Mouse (Mus musculus) C2C12 (cell line): Measurements from ENCODE around the gene Papolg. TPM values are rescaled to one million over a fixed set of nuclear protein-coding genes. Genes with fewer than 3 reads are reported as not detected.

ENCODE experiments used
- H3K27me3 ChIP-seq: one replicate; pipeline ENCODE4 v1.6.1; 2011; ENCODE audit not compliant: control insufficient read depth, insufficient read depth, insufficient read length
- H3K36me3 ChIP-seq: one replicate; pipeline ENCODE4 v1.6.1; 2011; ENCODE audit not compliant: control insufficient read depth, insufficient read depth
- H3K4me3 ChIP-seq: one replicate; pipeline ENCODE4 v1.5.1; 2011; ENCODE audit warnings: mild to moderate bottlenecking, control low read depth; ENCODE audit not compliant: poor library complexity, insufficient read depth, severe bottlenecking
- H3K79me2 ChIP-seq: one replicate; pipeline ENCODE4 v1.6.1; 2011; ENCODE audit not compliant: control insufficient read depth, insufficient read depth
- H3K79me3 ChIP-seq: one replicate; pipeline ENCODE4 v1.6.1; 2011; ENCODE audit warnings: low read depth, control low read depth
- H3ac ChIP-seq: one replicate; pipeline ENCODE3; 2011; ENCODE audit warnings: low read depth; ENCODE audit not compliant: control insufficient read depth, insufficient read length
- CEBPB ChIP-seq: IDR thresholded peaks from one replicate; pipeline ENCODE4 v1.6.1; 2011; ENCODE audit warnings: low read depth, mild to moderate bottlenecking, control low read depth, moderate library complexity
- CTCF ChIP-seq: IDR thresholded peaks from one replicate; pipeline ENCODE4 v1.5.1; 2011; ENCODE audit not compliant: control insufficient read depth, insufficient read depth, insufficient read length
- FOSL1 ChIP-seq: IDR thresholded peaks from one replicate; pipeline ENCODE4 v1.8.0; 2011; ENCODE audit warnings: mild to moderate bottlenecking, low read length; ENCODE audit not compliant: poor library complexity, insufficient read depth, severe bottlenecking
- MAX ChIP-seq: IDR thresholded peaks from one replicate; pipeline ENCODE4 v1.6.1; 2011; ENCODE audit warnings: mild to moderate bottlenecking, control low read depth
- MYOD1 ChIP-seq: IDR thresholded peaks from one replicate; pipeline ENCODE4 v1.6.1; 2011; ENCODE audit warnings: low read depth; ENCODE audit not compliant: control insufficient read depth, insufficient read length
- MYOG ChIP-seq: IDR thresholded peaks from one replicate; pipeline ENCODE4 v1.6.1; 2011; ENCODE audit not compliant: control insufficient read depth, insufficient read length; ENCODE audit errors: extremely low read depth
- USF1 ChIP-seq: IDR thresholded peaks from one replicate; pipeline ENCODE4 v1.6.1; 2011; ENCODE audit warnings: low read depth, mild to moderate bottlenecking, control low read depth, moderate library complexity
- polyA plus RNA-seq: library from polyadenylated mRNA; unstranded; fragments of >200 nt; fragmentation: generic; extraction: Trizol; gene quantifications from one replicate; pipeline ENCODE4 v1.2.1, GENCODE M21; 2012; ENCODE audit warnings: missing spikeins

The Papolg gene
- polyA plus RNA-seq, 1 experiment, result 2.7 TPM

- no peak overlapping the region for H3ac ChIP-seq
- TF ChIP-seq CTCF, result no peak
- TF ChIP-seq MAX, result no peak
- TF ChIP-seq USF1, result peak; percentile 47
- no peaks in the 10 kb centered on the region for H3K36me3 ChIP-seq
- no peaks in the 10 kb centered on the region for H3K79me3 ChIP-seq
- no peaks in the 10 kb centered on the region for H3K79me2 ChIP-seq
- H3K27me3 ChIP-seq, result no peaks in the 10 kb centered on the region
- H3K4me3 ChIP-seq, result no peak overlapping the region
Measured at GRCm38 (mm10) chr11:23846016-23846815, 48.8 kb downstream of the Papolg start.

- no peak for TF ChIP-seq MYOD1
- TF ChIP-seq MYOG, result no peak
- no peak for TF ChIP-seq CEBPB
- TF ChIP-seq USF1, result no peak
- no peak for TF ChIP-seq FOSL1
- no peak for TF ChIP-seq MAX
- no peak for TF ChIP-seq CTCF
- Histone ChIP-seq H3K4me3 (no peak overlapping the region), H3K79me2 (no peaks in the 10 kb centered on the region), H3K36me3 (no peaks in the 10 kb centered on the region), H3ac (no peak overlapping the region), H3K79me3 (no peaks in the 10 kb centered on the region), H3K27me3 (no peaks in the 10 kb centered on the region)
Measured at GRCm38 (mm10) chr11:23823244-23823643, 71.8 kb downstream of the Papolg start.

GRCm38 (mm10) chr11:23821652-23822051, 73.4 kb downstream of the Papolg start:
- no peaks in the 10 kb centered on the region for H3K36me3 ChIP-seq
- no peaks in the 10 kb centered on the region for H3K79me2 ChIP-seq
- H3K27me3 ChIP-seq, result no peaks in the 10 kb centered on the region
- TF ChIP-seq MAX (no peak), USF1 (no peak), MYOG (no peak), MYOD1 (no peak), FOSL1 (no peak), CEBPB (no peak), CTCF (no peak)
- no peak overlapping the region for H3ac ChIP-seq
- no peak overlapping the region for H3K4me3 ChIP-seq
- H3K79me3 ChIP-seq, result no peaks in the 10 kb centered on the region

GRCm38 (mm10) chr11:23820977-23821376, 74.1 kb downstream of the Papolg start:
- Histone ChIP-seq H3K4me3 (no peak overlapping the region), H3ac (no peak overlapping the region), H3K27me3 (no peaks in the 10 kb centered on the region), H3K79me3 (no peaks in the 10 kb centered on the region), H3K79me2 (no peaks in the 10 kb centered on the region), H3K36me3 (no peaks in the 10 kb centered on the region)
- TF ChIP-seq CTCF (no peak), MYOG (no peak), MAX (no peak), MYOD1 (no peak), CEBPB (no peak), FOSL1 (no peak), USF1 (no peak)

- no peaks in the 10 kb centered on the region for H3K36me3 ChIP-seq
- no peak overlapping the region for H3K4me3 ChIP-seq
- H3K79me2 ChIP-seq, result no peaks in the 10 kb centered on the region
- H3K27me3 ChIP-seq, result no peaks in the 10 kb centered on the region
- TF ChIP-seq CTCF (no peak), MYOG (no peak), USF1 (no peak), CEBPB (no peak), MAX (no peak), MYOD1 (no peak), FOSL1 (no peak)
- no peak overlapping the region for H3ac ChIP-seq
- no peaks in the 10 kb centered on the region for H3K79me3 ChIP-seq
Measured at GRCm38 (mm10) chr11:23818745-23819144, 76.3 kb downstream of the Papolg start.

Other genes starting within 250 kb of the Papolg start
- 6.9 TPM for gene Pus10, start 229.6 kb downstream of the Papolg start, polyA plus RNA-seq
- gene Pex13, start 229.3 kb downstream of the Papolg start, polyA plus RNA-seq, result 5.6 TPM
- gene Rel, start 124.3 kb downstream of the Papolg start, polyA plus RNA-seq, result 0.73 TPM
- not detected for gene A830031A19Rik, start 179.8 kb upstream of the Papolg start, polyA plus RNA-seq
- gene Bcl11a, start 182.8 kb upstream of the Papolg start, polyA plus RNA-seq, result not detected